Mouse (Mus musculus): Measurements from ENCODE around the gene Hk1. TPM values are rescaled to one million over a fixed set of nuclear protein-coding genes. Genes with fewer than 3 reads are reported as not detected.
A peak's percentile ranks its signal among the peaks of the same experiment; 100 is the strongest.

Hk1 gene
- total RNA-seq (2017), result 156 and 195 TPM in 2 replicates

GRCm38 (mm10) chr10:62379808-62380207 lies at the start of gene Hk1:
Gene Hk1, minus strand, starts transcription at chr10:62379908.
- ATAC-seq (replicated peaks; ENCODE audit: low read depth, poor library complexity, severe bottlenecking), result no peak

GRCm38 (mm10) chr10:62425081-62425871 lies 45.6 kb upstream of the Hk1 start:
- no peak for ATAC-seq (replicated peaks; ENCODE audit: low read depth, poor library complexity, severe bottlenecking)

GRCm38 (mm10) chr10:62422255-62422654 lies 42.5 kb upstream of the Hk1 start, which contains the start of gene Hkdc1:
Gene Hkdc1, minus strand, starts transcription at chr10:62422491.
- no peak for ATAC-seq (replicated peaks; ENCODE audit: low read depth, poor library complexity, severe bottlenecking)

GRCm38 (mm10) chr10:62421127-62421526 lies 41.4 kb upstream of the Hk1 start:
- ATAC-seq (replicated peaks; ENCODE audit: low read depth, poor library complexity, severe bottlenecking), result no peak

GRCm38 (mm10) chr10:62420399-62420798 lies 40.7 kb upstream of the Hk1 start:
- no peak for ATAC-seq (replicated peaks; ENCODE audit: low read depth, poor library complexity, severe bottlenecking)

GRCm38 (mm10) chr10:62419422-62419821 lies 39.7 kb upstream of the Hk1 start:
- ATAC-seq (replicated peaks; ENCODE audit: low read depth, poor library complexity, severe bottlenecking), result no peak

GRCm38 (mm10) chr10:62418831-62419356 lies 39.2 kb upstream of the Hk1 start:
- no peak for ATAC-seq (replicated peaks; ENCODE audit: low read depth, poor library complexity, severe bottlenecking)

- peak; percentile 23; the same call in 1 of the 2 replicates for ATAC-seq (replicated peaks; ENCODE audit: low read depth, poor library complexity, severe bottlenecking)
Observed at GRCm38 (mm10) chr10:62413606-62413982, 33.9 kb upstream of the Hk1 start.

- ATAC-seq (replicated peaks; ENCODE audit: low read depth, poor library complexity, severe bottlenecking), result no peak
Observed at GRCm38 (mm10) chr10:62412906-62413605, 33.3 kb upstream of the Hk1 start.

GRCm38 (mm10) chr10:62411431-62412410 lies 32.0 kb upstream of the Hk1 start:
- no peak for ATAC-seq (replicated peaks; ENCODE audit: low read depth, poor library complexity, severe bottlenecking)

- peak; percentile 92 for ATAC-seq (replicated peaks; ENCODE audit: low read depth, poor library complexity, severe bottlenecking)
Observed at GRCm38 (mm10) chr10:62410943-62411342, 31.2 kb upstream of the Hk1 start.

- peak; percentile 36; the same call in 1 of the 2 replicates for ATAC-seq (replicated peaks; ENCODE audit: low read depth, poor library complexity, severe bottlenecking)
Observed at GRCm38 (mm10) chr10:62404901-62405300, 25.2 kb upstream of the Hk1 start.

GRCm38 (mm10) chr10:62401641-62402111 lies 22.0 kb upstream of the Hk1 start:
- ATAC-seq (replicated peaks; ENCODE audit: low read depth, poor library complexity, severe bottlenecking), result no peak

GRCm38 (mm10) chr10:62383011-62383410 lies 3.3 kb upstream of the Hk1 start:
- ATAC-seq (replicated peaks; ENCODE audit: low read depth, poor library complexity, severe bottlenecking), result no peak

GRCm38 (mm10) chr10:62380936-62381335 lies 1.2 kb upstream of the Hk1 start:
- ATAC-seq (replicated peaks; ENCODE audit: low read depth, poor library complexity, severe bottlenecking), result no peak

- no peak for ATAC-seq (replicated peaks; ENCODE audit: low read depth, poor library complexity, severe bottlenecking)
Observed at GRCm38 (mm10) chr10:62358827-62359226, 20.9 kb downstream of the Hk1 start.

GRCm38 (mm10) chr10:62356105-62356730 lies 23.5 kb downstream of the Hk1 start:
- ATAC-seq (replicated peaks; ENCODE audit: low read depth, poor library complexity, severe bottlenecking), result no peak

- no peak for ATAC-seq (replicated peaks; ENCODE audit: low read depth, poor library complexity, severe bottlenecking)
Observed at GRCm38 (mm10) chr10:62345147-62345546, 34.6 kb downstream of the Hk1 start.

GRCm38 (mm10) chr10:62344004-62344752 lies 35.5 kb downstream of the Hk1 start:
- ATAC-seq (replicated peaks; ENCODE audit: low read depth, poor library complexity, severe bottlenecking), result no peak
